Mouse (Mus musculus): ENCODE data around the gene Cpa1. TPM values are rescaled to one million over a fixed set of nuclear protein-coding genes. Genes with fewer than 3 reads are reported as not detected.

Gene Cpa1
- 732 and 1,077 TPM in 2 replicates for polyA plus RNA-seq (2015; fragmentation: Nextera tagmentation; extraction: Ambion mirVana)

DNA sequence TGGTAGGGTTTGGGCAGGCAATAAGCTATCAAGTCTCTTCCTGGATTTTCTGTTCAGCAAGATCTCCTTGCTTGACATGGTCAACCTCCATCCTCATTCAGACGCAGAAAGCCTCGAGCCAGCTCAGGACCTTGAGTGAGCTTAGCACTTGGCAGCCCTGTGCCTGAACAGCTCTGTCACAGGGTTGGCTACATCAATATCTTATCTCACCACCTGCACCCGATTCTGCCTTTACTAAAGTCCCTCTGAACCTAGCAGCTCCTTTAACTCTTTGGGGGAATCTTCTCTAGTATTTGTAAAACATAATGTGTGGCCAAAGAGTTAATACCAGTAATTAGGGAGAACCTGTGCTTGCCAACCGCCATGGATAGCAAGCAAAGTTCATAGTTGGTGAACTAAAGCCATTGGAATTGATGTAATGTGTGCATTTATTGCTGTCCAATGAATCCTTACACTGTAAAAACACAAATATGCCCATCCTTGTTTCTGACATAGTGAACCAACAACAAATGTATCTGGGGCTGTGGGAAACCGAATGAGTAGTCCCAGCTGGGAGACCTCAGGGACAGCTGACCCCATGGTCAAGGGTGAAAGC lies at the start of gene Cpa1:
Gene Cpa1 (plus strand): TSS at position 545 of the 595 bp plus-strand sequence.
- peak within 1 kb of the TSS; percentile 6; the same call in 1 of the 2 replicates for H3K4me3 ChIP-seq (replicated peaks)
- WGBS, result 65% methylated on average over 5 of the region's 5 CpGs
- H3K27ac ChIP-seq, result peak within 1 kb of the TSS; percentile 57
- H3K27me3 ChIP-seq (replicated peaks), result no peaks in the 10 kb centered on the region
- H3K9ac ChIP-seq, result no peak within 1 kb of the TSS
- H3K4me1 ChIP-seq, result peaks cover 15% of the 10 kb centered on the region
- ATAC-seq (ENCODE audit: insufficient read depth, low FRiP score, low read depth), result no peak
- no peaks in the 10 kb centered on the region for H3K9me3 ChIP-seq
- no peak within 1 kb of the TSS for H3K4me2 ChIP-seq
- no peaks in the 10 kb centered on the region for H3K36me3 ChIP-seq

DNA sequence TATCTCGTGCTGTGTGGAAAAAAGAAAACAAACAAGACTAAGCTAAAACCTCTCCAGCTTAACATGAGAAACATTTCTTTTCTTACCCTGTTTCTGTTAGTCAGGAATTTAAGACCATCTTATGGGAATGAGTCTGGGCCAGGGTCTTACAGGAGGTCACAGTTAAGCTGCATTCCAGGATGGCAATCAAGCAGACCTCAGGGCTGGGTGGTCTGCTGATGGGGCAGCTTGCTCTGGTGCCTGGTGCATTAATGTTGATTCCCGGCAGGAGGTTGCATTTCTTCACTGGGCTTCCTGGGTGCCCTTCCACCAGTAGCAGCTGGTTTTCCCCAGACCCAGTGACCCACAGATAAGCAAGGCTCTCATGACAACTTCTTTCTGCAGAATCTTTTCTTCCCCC lies 49.2 kb upstream of the Cpa1 start:
- Histone ChIP-seq H3K4me2 (no peak overlapping the region), H3K27me3 (replicated peaks) (no peaks in the 10 kb centered on the region), H3K4me3 (replicated peaks) (no peak overlapping the region), H3K9me3 (no peaks in the 10 kb centered on the region), H3K4me1 (no peaks in the 10 kb centered on the region), H3K9ac (no peak overlapping the region), H3K27ac (no peak overlapping the region; the same call in 1 of the 2 replicates), H3K36me3 (no peaks in the 10 kb centered on the region)
- no peak for ATAC-seq (ENCODE audit: insufficient read depth, low FRiP score, low read depth)
- 23% methylated on average over 2 of the region's 2 CpGs for WGBS

- H3K36me3 ChIP-seq, result no peaks in the 10 kb centered on the region
- no peak for ATAC-seq (ENCODE audit: insufficient read depth, low FRiP score, low read depth)
- H3K27ac ChIP-seq, result no peak overlapping the region
- no peak overlapping the region for H3K9ac ChIP-seq
- H3K4me1 ChIP-seq, result 0 out of 2 replicates have a peak, but pooled peaks cover 6% of the 10 kb centered on the region
- no peaks in the 10 kb centered on the region for H3K27me3 ChIP-seq (replicated peaks)
- no peak overlapping the region for H3K4me3 ChIP-seq (replicated peaks)
- no peak overlapping the region for H3K4me2 ChIP-seq
- 43% methylated on average over 5 of the region's 5 CpGs for WGBS
- H3K9me3 ChIP-seq, result no peaks in the 10 kb centered on the region
Observed at GRCm38 (mm10) chr6:30591851-30592404, 47.1 kb upstream of the Cpa1 start.

DNA sequence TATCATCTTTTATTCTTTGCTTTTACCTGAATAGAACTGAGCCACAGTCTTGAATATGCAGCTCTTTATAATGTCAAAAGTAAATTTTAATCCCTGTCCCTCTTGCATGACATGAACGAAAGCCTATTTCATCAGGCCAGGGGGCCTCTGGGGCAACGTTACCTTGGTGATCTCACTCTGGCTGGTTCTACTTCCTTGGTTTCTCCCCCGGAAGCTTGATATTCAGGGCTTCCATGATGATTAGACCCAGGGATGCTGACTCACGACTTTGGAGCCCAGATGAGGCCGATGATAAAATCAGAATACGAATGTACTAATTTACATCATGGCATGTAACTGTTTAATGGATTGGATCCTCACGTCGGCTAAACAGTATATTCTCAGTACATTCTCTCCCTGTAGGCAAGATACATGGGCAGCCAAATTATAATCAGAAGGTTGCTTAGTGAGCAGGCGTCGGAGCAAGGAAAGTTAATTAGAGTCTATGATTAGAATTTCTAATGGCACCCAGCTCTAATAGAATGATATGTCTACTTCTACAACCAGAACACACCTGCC lies 46.5 kb upstream of the Cpa1 start:
- H3K9ac ChIP-seq, result no peak overlapping the region
- ATAC-seq (ENCODE audit: insufficient read depth, low FRiP score, low read depth), result no peak
- 0 out of 2 replicates have a peak, but pooled peaks cover 6% of the 10 kb centered on the region for H3K4me1 ChIP-seq
- WGBS, result 71% methylated on average over 10 of the region's 10 CpGs
- no peak overlapping the region for H3K4me2 ChIP-seq
- no peak overlapping the region for H3K27ac ChIP-seq
- H3K4me3 ChIP-seq (replicated peaks), result no peak overlapping the region
- H3K27me3 ChIP-seq (replicated peaks), result no peaks in the 10 kb centered on the region
- no peaks in the 10 kb centered on the region for H3K9me3 ChIP-seq
- no peaks in the 10 kb centered on the region for H3K36me3 ChIP-seq

DNA sequence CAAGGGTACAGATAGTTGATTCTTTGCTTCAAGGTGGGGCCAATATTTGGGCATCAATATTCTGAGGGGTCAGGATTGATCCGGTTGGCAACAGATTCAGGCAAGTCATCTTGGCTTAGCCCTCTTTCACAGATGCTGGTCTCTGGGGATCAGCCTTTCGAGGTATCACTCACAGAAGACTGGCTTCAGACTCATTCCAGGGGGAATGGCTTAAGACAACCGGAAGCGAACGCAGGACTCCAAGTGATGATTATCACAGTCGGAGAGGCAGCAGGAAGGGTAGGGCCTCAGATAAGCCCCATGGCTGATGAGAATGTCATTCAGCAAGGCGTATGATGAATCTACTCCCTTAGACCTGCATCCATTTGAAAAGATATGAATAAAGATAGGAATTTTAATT lies 44.7 kb upstream of the Cpa1 start:
- Histone ChIP-seq H3K36me3 (no peaks in the 10 kb centered on the region), H3K27ac (no peak overlapping the region), H3K27me3 (replicated peaks) (no peaks in the 10 kb centered on the region), H3K4me1 (0 out of 2 replicates have a peak, but pooled peaks cover 6% of the 10 kb centered on the region), H3K4me2 (no peak overlapping the region), H3K9ac (no peak overlapping the region), H3K9me3 (no peaks in the 10 kb centered on the region), H3K4me3 (replicated peaks) (no peak overlapping the region)
- ATAC-seq (ENCODE audit: insufficient read depth, low FRiP score, low read depth), result no peak
- 56% methylated on average over 7 of the region's 7 CpGs for WGBS

- no peak overlapping the region for H3K9ac ChIP-seq
- H3K36me3 ChIP-seq, result no peaks in the 10 kb centered on the region
- H3K4me2 ChIP-seq, result no peak overlapping the region
- no peak overlapping the region for H3K27ac ChIP-seq
- H3K27me3 ChIP-seq (replicated peaks), result no peaks in the 10 kb centered on the region
- no peak for ATAC-seq (ENCODE audit: insufficient read depth, low FRiP score, low read depth)
- 67% methylated on average over 8 of the region's 8 CpGs for WGBS
- H3K4me3 ChIP-seq (replicated peaks), result no peak overlapping the region
- no peaks in the 10 kb centered on the region for H3K9me3 ChIP-seq
- 0 out of 2 replicates have a peak, but pooled peaks cover 6% of the 10 kb centered on the region for H3K4me1 ChIP-seq
Observed at GRCm38 (mm10) chr6:30596230-30596898, 42.7 kb upstream of the Cpa1 start.

DNA sequence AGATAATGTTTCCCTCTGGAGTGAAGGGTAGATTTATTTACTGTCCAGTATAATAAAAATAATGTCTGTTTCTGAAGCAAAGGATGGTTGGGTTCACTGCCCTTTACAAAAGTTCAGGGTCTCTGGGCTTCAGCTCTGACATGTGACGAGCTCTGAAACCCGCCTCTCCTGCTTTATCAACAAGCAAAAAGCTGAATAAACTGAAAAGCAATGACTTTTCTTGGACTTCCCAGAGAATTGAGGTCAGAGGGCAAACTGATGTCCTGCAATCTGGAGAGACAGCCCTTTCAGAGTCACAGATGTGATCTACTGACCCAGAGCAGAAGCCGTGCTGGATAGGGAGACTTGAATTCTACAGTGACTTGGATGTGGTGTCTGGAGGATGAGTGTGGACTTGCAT lies 39.0 kb upstream of the Cpa1 start:
- H3K4me3 ChIP-seq (replicated peaks), result no peak overlapping the region
- H3K9me3 ChIP-seq, result no peaks in the 10 kb centered on the region
- no peak overlapping the region for H3K4me2 ChIP-seq
- no peak overlapping the region for H3K27ac ChIP-seq
- 63% methylated on average over 3 of the region's 3 CpGs for WGBS
- no peak overlapping the region for H3K9ac ChIP-seq
- no peaks in the 10 kb centered on the region for H3K27me3 ChIP-seq (replicated peaks)
- H3K36me3 ChIP-seq, result no peaks in the 10 kb centered on the region
- H3K4me1 ChIP-seq, result 0 out of 2 replicates have a peak, but pooled peaks cover 6% of the 10 kb centered on the region
- ATAC-seq (ENCODE audit: insufficient read depth, low FRiP score, low read depth), result no peak

DNA sequence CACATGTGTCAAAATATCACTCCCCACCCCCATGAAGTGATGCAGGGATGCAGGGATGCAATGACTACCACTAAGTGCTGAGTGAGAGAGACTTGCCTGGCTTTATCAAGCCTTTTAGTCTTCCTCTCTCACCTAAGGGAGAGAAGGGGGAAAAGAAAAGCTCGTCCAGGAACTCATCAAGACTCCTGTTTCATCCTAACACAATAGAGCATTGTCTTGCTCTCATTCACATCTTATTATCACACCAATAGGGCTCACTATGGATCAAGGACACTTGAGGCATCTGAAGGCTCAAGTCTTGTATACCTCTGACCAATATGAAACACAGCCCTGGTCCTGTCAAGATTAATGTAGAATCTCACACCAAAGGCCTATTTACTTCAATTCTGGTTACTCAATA lies 38.0 kb upstream of the Cpa1 start:
- H3K4me1 ChIP-seq, result 0 out of 2 replicates have a peak, but pooled peaks cover 6% of the 10 kb centered on the region

GRCm38 (mm10) chr6:30604342-30604867 lies 34.6 kb upstream of the Cpa1 start:
- Histone ChIP-seq H3K4me1 (no peaks in the 10 kb centered on the region), H3K27me3 (replicated peaks) (no peaks in the 10 kb centered on the region), H3K9ac (no peak overlapping the region), H3K27ac (no peak overlapping the region), H3K4me2 (no peak overlapping the region), H3K36me3 (no peaks in the 10 kb centered on the region), H3K4me3 (replicated peaks) (no peak overlapping the region), H3K9me3 (no peaks in the 10 kb centered on the region)
- ATAC-seq (ENCODE audit: insufficient read depth, low FRiP score, low read depth), result no peak
- WGBS, result 59% methylated on average over 7 of the region's 7 CpGs

More for the DNA sequence above, 38.0 kb upstream of the Cpa1 start:
- Histone ChIP-seq H3K27ac (no peak overlapping the region), H3K36me3 (no peaks in the 10 kb centered on the region), H3K4me2 (no peak overlapping the region), H3K9me3 (no peaks in the 10 kb centered on the region), H3K27me3 (replicated peaks) (no peaks in the 10 kb centered on the region), H3K9ac (no peak overlapping the region), H3K4me3 (replicated peaks) (no peak overlapping the region)
- ATAC-seq (ENCODE audit: insufficient read depth, low FRiP score, low read depth), result no peak
- WGBS, result 88% methylated on average over 1 of the region's 1 CpGs

DNA sequence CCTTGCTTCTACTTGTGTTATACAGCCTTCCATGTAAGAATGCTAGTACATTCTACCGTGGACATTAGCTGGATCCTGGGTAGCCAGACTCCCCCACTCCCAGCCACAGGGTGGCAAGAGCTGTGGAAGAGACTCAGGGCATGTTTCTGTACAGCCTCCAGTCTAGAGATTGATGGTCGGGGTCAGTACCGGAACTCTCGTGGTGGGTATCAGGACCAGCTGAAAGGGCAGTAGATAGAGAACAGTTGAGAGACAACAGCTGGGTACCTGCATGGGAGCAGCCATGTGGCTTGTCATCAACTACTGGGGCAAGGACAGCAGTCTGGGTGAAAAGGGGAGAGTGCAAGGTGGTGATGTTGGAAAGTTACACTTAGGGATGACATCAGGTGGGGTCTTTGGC lies 33.9 kb upstream of the Cpa1 start:
- H3K4me1 ChIP-seq, result no peaks in the 10 kb centered on the region
- no peak overlapping the region for H3K27ac ChIP-seq
- no peak overlapping the region for H3K4me2 ChIP-seq
- H3K36me3 ChIP-seq, result no peaks in the 10 kb centered on the region
- no peak for ATAC-seq (ENCODE audit: insufficient read depth, low FRiP score, low read depth)
- WGBS, result 82% methylated on average over 4 of the region's 4 CpGs
- H3K9me3 ChIP-seq, result no peaks in the 10 kb centered on the region
- no peaks in the 10 kb centered on the region for H3K27me3 ChIP-seq (replicated peaks)
- no peak overlapping the region for H3K9ac ChIP-seq
- H3K4me3 ChIP-seq (replicated peaks), result no peak overlapping the region

GRCm38 (mm10) chr6:30605672-30606071 lies 33.3 kb upstream of the Cpa1 start:
- 61% methylated on average over 5 of the region's 5 CpGs for WGBS

DNA sequence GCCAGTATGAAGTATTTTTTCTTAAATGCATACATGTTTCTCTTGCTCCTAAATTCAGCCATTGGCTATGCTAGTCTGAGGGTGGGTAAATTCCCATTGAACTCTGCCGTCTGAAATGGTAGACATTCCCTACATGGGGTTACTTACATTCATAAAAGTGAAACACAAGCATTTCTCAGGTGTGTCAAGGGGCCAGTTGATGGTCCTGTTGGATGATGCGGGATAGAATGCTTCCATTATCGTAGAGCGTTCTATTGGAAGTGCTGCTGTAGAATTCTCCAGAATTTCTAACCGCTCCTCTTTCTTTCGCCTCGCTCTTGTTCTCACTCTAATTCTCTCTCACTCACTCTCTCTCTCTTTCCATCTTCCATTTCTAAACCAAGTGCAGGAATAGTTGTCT lies 28.3 kb upstream of the Cpa1 start, which contains the start of gene Cpa5:
Gene Cpa5 (plus strand): TSS at position 301 of the 400 bp plus-strand sequence.
- WGBS, result 93% methylated on average over 7 of the region's 7 CpGs
- Histone ChIP-seq H3K4me1 (no peaks in the 10 kb centered on the region), H3K4me2 (no peak within 1 kb of the TSS), H3K9me3 (no peaks in the 10 kb centered on the region), H3K36me3 (no peaks in the 10 kb centered on the region), H3K27ac (no peak within 1 kb of the TSS), H3K9ac (no peak within 1 kb of the TSS), H3K27me3 (replicated peaks) (no peaks in the 10 kb centered on the region), H3K4me3 (replicated peaks) (no peak within 1 kb of the TSS)
- no peak for ATAC-seq (ENCODE audit: insufficient read depth, low FRiP score, low read depth)

More at GRCm38 (mm10) chr6:30605672-30606071, 33.3 kb upstream of the Cpa1 start:
- Histone ChIP-seq H3K36me3 (no peaks in the 10 kb centered on the region), H3K4me3 (replicated peaks) (no peak overlapping the region), H3K27me3 (replicated peaks) (no peaks in the 10 kb centered on the region), H3K9me3 (no peaks in the 10 kb centered on the region), H3K4me2 (no peak overlapping the region), H3K4me1 (no peaks in the 10 kb centered on the region), H3K9ac (no peak overlapping the region), H3K27ac (no peak overlapping the region)
- no peak for ATAC-seq (ENCODE audit: insufficient read depth, low FRiP score, low read depth)

All from stomach, embryonic 15.5 days (tissue).